Mouse (Mus musculus) thymus, adult 2 months (tissue): ENCODE results near the gene Hecw2. TPM values are rescaled to one million over a fixed set of nuclear protein-coding genes. Genes with fewer than 3 reads are reported as not detected.

ENCODE experiments used
- DNase-seq: peaks from one replicate; pipeline ENCODE4 v3.0.0; 2021
- H3K27ac ChIP-seq: fragments of 200-500 bp; 2 replicates; pipeline ENCODE4 v1.5.1; 2012; ENCODE audit warnings: low read length, control low read depth; ENCODE audit not compliant: control insufficient read depth, insufficient read depth
- H3K27me3 ChIP-seq: fragments of 200-500 bp; 2 replicates; pipeline ENCODE4 v1.6.1; 2012; ENCODE audit warnings: mild to moderate bottlenecking, low read length, moderate library complexity, mixed read lengths; ENCODE audit not compliant: control insufficient read depth, insufficient read depth
- H3K36me3 ChIP-seq: fragments of 200-500 bp; 2 replicates; pipeline ENCODE4 v1.6.1; 2012; ENCODE audit warnings: mild to moderate bottlenecking, low read length, moderate library complexity; ENCODE audit not compliant: control insufficient read depth, insufficient read depth
- H3K4me1 ChIP-seq: fragments of 200-500 bp; replicated peaks from 2 replicates; pipeline ENCODE4 v1.6.1; 2012; ENCODE audit warnings: low read length; ENCODE audit not compliant: control insufficient read depth, insufficient read depth
- H3K4me3 ChIP-seq: fragments of 200-500 bp; 2 replicates; pipeline ENCODE4 v1.5.1; 2012; ENCODE audit warnings: mild to moderate bottlenecking, low read length, control low read depth, moderate library complexity; ENCODE audit not compliant: control insufficient read depth, insufficient read depth
- CTCF ChIP-seq: fragments of 200-500 bp; IDR thresholded peaks from 2 replicates; pipeline ENCODE4 v1.5.1; 2012; ENCODE audit warnings: mild to moderate bottlenecking, control low read depth, low read length, moderate library complexity, borderline replicate concordance; ENCODE audit not compliant: control insufficient read depth, poor library complexity, insufficient read depth; ENCODE audit errors: extremely low read depth
- POLR2A ChIP-seq: fragments of 200-500 bp; IDR thresholded peaks from 2 replicates; pipeline ENCODE4 v1.6.1; 2012; ENCODE audit warnings: mild to moderate bottlenecking, low read length, control low read depth, moderate library complexity; ENCODE audit not compliant: control insufficient read depth, poor library complexity, insufficient read depth; ENCODE audit errors: extremely low read depth
- WGBS: fragments of 180-500 bp; shearing (Covaris S2); methylation state at CpG from one replicate; pipeline ENCODE4 v1.1.7; 2018; 5-methylcytosine and 5-hydroxymethylcytosine counted together
- polyA plus RNA-seq: library from polyadenylated mRNA; depleted of rRNA; stranded (reverse); fragments of >200 nt; gene quantifications from 2 replicates; pipeline ENCODE4 v1.2.3, GENCODE M21; 2012

Hecw2 gene
- polyA plus RNA-seq, 1 experiment, result 0.55 TPM

DNA sequence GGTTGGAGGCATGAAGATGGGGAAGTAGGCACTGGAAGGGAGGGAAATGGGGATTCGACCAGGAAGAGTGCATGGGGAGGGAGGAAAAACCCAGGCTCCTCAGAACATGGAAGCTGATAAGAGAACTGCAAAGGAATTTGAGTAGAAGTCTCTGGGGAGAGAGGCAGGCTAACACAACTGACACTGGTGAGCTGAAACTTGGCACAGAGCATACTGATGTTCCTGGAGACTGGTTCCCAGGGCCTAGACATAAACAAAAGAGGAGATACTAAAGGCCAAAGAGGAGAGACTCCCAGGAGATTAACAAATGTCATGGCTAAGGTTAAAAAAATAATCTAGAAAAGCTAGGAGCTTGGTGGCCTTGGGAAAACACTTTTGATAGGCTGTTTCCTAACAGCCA lies 148.0 kb downstream of the Hecw2 start:
- Histone ChIP-seq H3K27me3 (no peaks in the 10 kb centered on the region; the same call in 1 of the 2 replicates), H3K36me3 (no peaks in the 10 kb centered on the region), H3K27ac (no peak overlapping the region), H3K4me3 (no peak overlapping the region), H3K4me1 (no peaks in the 10 kb centered on the region)
- WGBS, result 77% methylated on average over 1 of the region's 1 CpGs
- TF ChIP-seq CTCF (no peak), POLR2A (no peak)
- DNase-seq, result no peak

GRCm38 (mm10) chr1:54039062-54039461 lies 155.9 kb downstream of the Hecw2 start:
- Histone ChIP-seq H3K4me1 (no peaks in the 10 kb centered on the region), H3K4me3 (no peak overlapping the region), H3K27me3 (no peaks in the 10 kb centered on the region), H3K36me3 (no peaks in the 10 kb centered on the region), H3K27ac (no peak overlapping the region)
- WGBS, result 28% methylated on average over 2 of the region's 2 CpGs
- DNase-seq, result peak; percentile 7
- TF ChIP-seq CTCF (no peak), POLR2A (no peak)

DNA sequence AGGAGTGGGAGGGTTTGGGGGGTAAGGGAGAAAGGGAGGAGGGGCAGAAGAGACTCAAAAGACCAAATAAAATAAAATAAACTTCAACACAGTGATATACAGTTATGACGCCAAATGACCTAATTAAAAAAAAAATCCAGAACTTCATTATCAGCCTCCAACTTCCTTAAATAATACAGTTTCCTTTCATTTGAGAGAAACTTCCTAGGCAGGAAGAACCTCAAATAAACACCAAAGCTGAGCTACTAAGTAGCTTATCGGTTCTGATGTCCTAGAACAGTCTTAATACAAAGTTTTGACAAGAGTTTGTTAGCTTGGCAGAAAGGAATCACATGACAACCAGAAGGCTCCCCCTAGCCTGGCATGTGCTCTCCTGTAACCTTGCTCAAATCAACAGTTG lies 177.3 kb downstream of the Hecw2 start:
- WGBS, result 58% methylated on average over 2 of the region's 2 CpGs
- Histone ChIP-seq H3K4me3 (no peak overlapping the region), H3K36me3 (no peaks in the 10 kb centered on the region), H3K4me1 (no peaks in the 10 kb centered on the region), H3K27ac (no peak overlapping the region), H3K27me3 (no peaks in the 10 kb centered on the region)
- TF ChIP-seq CTCF, result no peak
- TF ChIP-seq POLR2A, result no peak
- DNase-seq, result no peak

- Histone ChIP-seq H3K27me3 (no peaks in the 10 kb centered on the region), H3K36me3 (no peaks in the 10 kb centered on the region), H3K4me3 (no peak overlapping the region), H3K27ac (no peak overlapping the region), H3K4me1 (no peaks in the 10 kb centered on the region)
- DNase-seq, result no peak
- TF ChIP-seq POLR2A (no peak), CTCF (no peak)
- 92% methylated on average over 4 of the region's 4 CpGs for WGBS
Observed at GRCm38 (mm10) chr1:54015739-54016138, 179.2 kb downstream of the Hecw2 start.

DNA sequence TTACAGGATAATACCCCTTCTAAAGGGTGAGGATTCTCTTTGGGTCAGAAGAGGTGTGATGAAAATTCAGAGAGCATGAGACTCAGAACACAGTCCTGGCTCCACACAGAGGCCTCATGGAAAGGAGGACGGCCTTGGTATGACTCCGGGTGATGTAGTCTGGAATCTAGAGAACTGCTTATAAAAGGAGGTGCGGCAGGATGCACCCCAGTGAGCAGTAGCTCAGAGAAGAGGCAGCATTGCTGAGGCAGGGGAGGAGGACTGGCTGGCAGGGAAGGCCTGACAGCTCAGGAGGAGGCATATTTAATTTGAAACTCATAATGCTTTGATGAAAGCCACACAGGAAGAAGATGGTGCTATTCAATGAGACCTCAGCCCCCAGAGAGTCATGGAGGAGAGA lies 182.6 kb downstream of the Hecw2 start:
- Histone ChIP-seq H3K27me3 (no peaks in the 10 kb centered on the region), H3K27ac (no peak overlapping the region), H3K4me3 (no peak overlapping the region), H3K4me1 (no peaks in the 10 kb centered on the region), H3K36me3 (no peaks in the 10 kb centered on the region)
- WGBS, result 91% methylated on average over 3 of the region's 3 CpGs
- TF ChIP-seq POLR2A, result no peak
- TF ChIP-seq CTCF, result no peak
- no peak for DNase-seq

GRCm38 (mm10) chr1:54009418-54010064 lies 185.4 kb downstream of the Hecw2 start:
- H3K4me3 ChIP-seq, result no peak overlapping the region
- WGBS, result 85% methylated on average over 6 of the region's 6 CpGs
- no peaks in the 10 kb centered on the region for H3K27me3 ChIP-seq
- H3K36me3 ChIP-seq, result no peaks in the 10 kb centered on the region
- no peak overlapping the region for H3K27ac ChIP-seq
- TF ChIP-seq CTCF, result no peak
- no peak for TF ChIP-seq POLR2A
- DNase-seq, result no peak
- no peaks in the 10 kb centered on the region for H3K4me1 ChIP-seq
